Mouse (Mus musculus): Measurements from ENCODE around the gene Etfb. TPM values are rescaled to one million over a fixed set of nuclear protein-coding genes. Genes with fewer than 3 reads are reported as not detected.

Etfb gene
- total RNA-seq, 1 experiment from 2014 or later, result 1,201 TPM

- peak; percentile 48 for DNase-seq
These were observed 4.4 kb downstream of the Etfb start for GRCm38 (mm10) chr7:43448246-43448645.

GRCm38 (mm10) chr7:43449811-43450210 is 5.9 kb downstream of the Etfb start:
- DNase-seq, result no peak

GRCm38 (mm10) chr7:43451726-43452125 is 7.8 kb downstream of the Etfb start:
- DNase-seq, result no peak

- DNase-seq, result peak; percentile 69
These were observed 8.7 kb downstream of the Etfb start for GRCm38 (mm10) chr7:43452609-43453008.

GRCm38 (mm10) chr7:43453599-43454355 is 9.9 kb downstream of the Etfb start:
- DNase-seq, result peak; percentile 60

GRCm38 (mm10) chr7:43454371-43454770 is 10.5 kb downstream of the Etfb start:
- DNase-seq, result no peak

GRCm38 (mm10) chr7:43462851-43463250 is 19.0 kb downstream of the Etfb start, which contains the start of gene Vsig10l:
Gene Vsig10l, plus strand, starts transcription at chr7:43463151.
- no peak for DNase-seq

- no peak for DNase-seq
These were observed 20.1 kb downstream of the Etfb start for GRCm38 (mm10) chr7:43463976-43464375.

- no peak for DNase-seq
These were observed 21.0 kb downstream of the Etfb start for GRCm38 (mm10) chr7:43464864-43465343.

GRCm38 (mm10) chr7:43465344-43466098 is 21.6 kb downstream of the Etfb start:
- peak; percentile 93 for DNase-seq

- DNase-seq, result peak; percentile 95
These were observed 22.3 kb downstream of the Etfb start for GRCm38 (mm10) chr7:43466099-43466694.

GRCm38 (mm10) chr7:43470373-43470772 is 26.5 kb downstream of the Etfb start:
- DNase-seq, result peak; percentile 52

- peak; percentile 56 for DNase-seq
These were observed 31.8 kb downstream of the Etfb start for GRCm38 (mm10) chr7:43475706-43476105.

- DNase-seq, result no peak
These were observed 32.5 kb downstream of the Etfb start for GRCm38 (mm10) chr7:43476376-43476775.

GRCm38 (mm10) chr7:43481191-43481590 is 37.3 kb downstream of the Etfb start:
- DNase-seq, result no peak

- peak; percentile 57 for DNase-seq
These were observed 38.3 kb downstream of the Etfb start for GRCm38 (mm10) chr7:43482090-43482716.

- peak; percentile 61 for DNase-seq
These were observed 39.4 kb downstream of the Etfb start for GRCm38 (mm10) chr7:43483236-43483635.

- DNase-seq, result no peak
These were observed 44.8 kb downstream of the Etfb start for GRCm38 (mm10) chr7:43488646-43489045.

- no peak for DNase-seq
These were observed 45.8 kb downstream of the Etfb start, which contains the start of gene Iglon5 for GRCm38 (mm10) chr7:43489631-43490125. Gene Iglon5, minus strand, starts transcription at chr7:43490075.

GRCm38 (mm10) chr7:43490182-43490584 is 46.3 kb downstream of the Etfb start:
- DNase-seq, result peak; percentile 74

GRCm38 (mm10) chr7:43490861-43491260 is 47.0 kb downstream of the Etfb start:
- no peak for DNase-seq

Data from adrenal gland, postnatal 14 days (tissue).